Mouse (Mus musculus): ENCODE data around the gene Cyth1. TPM values are rescaled to one million over a fixed set of nuclear protein-coding genes. Genes with fewer than 3 reads are reported as not detected.

Gene Cyth1
- polyA plus RNA-seq, 1 experiment from 2014 or later: 10.8 TPM

GRCm38 (mm10) chr11:118102838-118103237 lies 145.6 kb downstream of the Cyth1 start:
- Histone ChIP-seq H3K9ac (replicated peaks; ENCODE audit: low read depth, low read length) (no peak overlapping the region), H3K9me3 (ENCODE audit: control insufficient read depth, low read depth, low read length) (no peaks in the 10 kb centered on the region), H3K27me3 (ENCODE audit: control insufficient read depth, insufficient read depth, low read length) (no peaks in the 10 kb centered on the region), H3K4me1 (ENCODE audit: control insufficient read depth, insufficient read depth, low read length) (no peaks in the 10 kb centered on the region), H3K4me3 (ENCODE audit: low read depth, low read length) (no peak overlapping the region), H3K4me2 (replicated peaks; ENCODE audit: low read depth, low read length) (no peak overlapping the region), H3K27ac (ENCODE audit: low read length) (no peak overlapping the region), H3K36me3 (ENCODE audit: control insufficient read depth, insufficient read depth, low read length) (no peaks in the 10 kb centered on the region)
- 47% methylated on average over 3 of the region's 3 CpGs for WGBS
- no peak for ATAC-seq (ENCODE audit: insufficient number of reproducible peaks, insufficient read depth, low FRiP score, low read depth)

DNA sequence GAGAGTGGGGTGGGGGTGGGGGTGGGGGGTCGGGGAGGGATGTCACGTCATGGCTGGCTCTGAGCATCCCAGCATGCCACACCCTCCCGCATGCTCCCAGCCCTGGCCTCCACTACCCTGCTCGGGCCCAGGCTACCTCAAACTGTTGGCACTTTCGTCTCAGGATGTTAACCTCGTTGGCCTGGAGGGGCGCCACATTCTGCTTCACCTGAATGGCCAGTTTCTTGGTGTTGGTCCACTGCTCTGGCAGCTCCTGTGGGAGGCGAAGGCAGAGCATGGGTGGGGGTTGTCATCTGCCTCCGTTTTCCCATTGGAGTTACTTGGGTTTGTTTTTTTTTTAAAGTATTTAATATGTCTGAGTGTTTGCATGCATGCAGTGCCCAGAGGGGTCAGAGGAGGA lies 147.3 kb downstream of the Cyth1 start:
- Histone ChIP-seq H3K27ac (ENCODE audit: low read length) (no peak overlapping the region), H3K4me1 (ENCODE audit: control insufficient read depth, insufficient read depth, low read length) (no peaks in the 10 kb centered on the region), H3K4me2 (replicated peaks; ENCODE audit: low read depth, low read length) (no peak overlapping the region), H3K9ac (replicated peaks; ENCODE audit: low read depth, low read length) (no peak overlapping the region), H3K4me3 (ENCODE audit: low read depth, low read length) (no peak overlapping the region), H3K9me3 (ENCODE audit: control insufficient read depth, low read depth, low read length) (no peaks in the 10 kb centered on the region), H3K27me3 (ENCODE audit: control insufficient read depth, insufficient read depth, low read length) (no peaks in the 10 kb centered on the region), H3K36me3 (ENCODE audit: control insufficient read depth, insufficient read depth, low read length) (no peaks in the 10 kb centered on the region)
- 43% methylated on average over 9 of the region's 9 CpGs for WGBS
- ATAC-seq (ENCODE audit: insufficient number of reproducible peaks, insufficient read depth, low FRiP score, low read depth): no peak

DNA sequence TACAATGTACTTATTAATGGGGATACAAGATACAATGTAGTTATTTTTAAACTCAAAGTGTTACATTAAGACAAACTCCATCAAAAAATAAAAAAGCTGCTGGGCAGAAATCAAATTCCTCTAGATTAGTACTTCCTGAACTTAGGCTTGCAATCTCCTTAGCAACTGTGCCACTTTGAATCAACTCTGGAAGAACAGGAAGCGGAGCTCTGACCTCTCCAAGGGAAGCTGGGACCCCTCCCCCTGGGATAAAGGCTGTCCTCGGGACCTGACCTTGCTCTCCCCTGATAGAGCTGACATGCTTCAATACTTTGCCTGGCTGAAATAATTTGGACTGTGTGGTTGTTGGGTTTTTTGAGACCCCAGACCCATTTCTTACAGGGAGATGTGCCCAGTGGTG lies 151.7 kb downstream of the Cyth1 start:
- Histone ChIP-seq H3K9me3 (ENCODE audit: control insufficient read depth, low read depth, low read length) (no peaks in the 10 kb centered on the region), H3K9ac (replicated peaks; ENCODE audit: low read depth, low read length) (no peak overlapping the region), H3K4me2 (replicated peaks; ENCODE audit: low read depth, low read length) (no peak overlapping the region), H3K27me3 (ENCODE audit: control insufficient read depth, insufficient read depth, low read length) (no peaks in the 10 kb centered on the region), H3K27ac (ENCODE audit: low read length) (no peak overlapping the region), H3K4me1 (ENCODE audit: control insufficient read depth, insufficient read depth, low read length) (no peaks in the 10 kb centered on the region), H3K36me3 (ENCODE audit: control insufficient read depth, insufficient read depth, low read length) (no peaks in the 10 kb centered on the region), H3K4me3 (ENCODE audit: low read depth, low read length) (no peak overlapping the region)
- WGBS: 53% methylated on average over 2 of the region's 2 CpGs
- ATAC-seq (ENCODE audit: insufficient number of reproducible peaks, insufficient read depth, low FRiP score, low read depth): no peak

DNA sequence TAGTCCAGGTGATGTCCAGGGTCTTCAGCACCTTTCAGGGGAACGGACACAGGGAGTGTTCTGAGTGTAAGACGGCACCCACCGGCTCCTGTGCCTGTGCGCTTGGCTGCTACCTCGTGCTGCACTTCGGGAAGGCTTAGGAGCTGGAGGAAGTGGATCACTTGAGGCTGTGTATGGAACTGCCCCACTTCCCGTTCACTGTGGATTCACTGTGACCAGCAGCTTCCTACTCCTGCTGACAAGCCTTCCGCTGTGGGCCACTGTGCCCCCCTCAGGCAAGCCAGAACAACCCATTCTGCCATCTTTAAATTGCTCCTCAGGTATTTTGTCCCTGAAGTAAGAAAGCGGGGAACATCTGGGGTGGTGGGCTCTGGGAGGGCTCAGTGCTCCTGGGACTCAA lies 153.4 kb downstream of the Cyth1 start:
- Histone ChIP-seq H3K4me1 (ENCODE audit: control insufficient read depth, insufficient read depth, low read length) (no peaks in the 10 kb centered on the region), H3K4me2 (replicated peaks; ENCODE audit: low read depth, low read length) (no peak overlapping the region), H3K9me3 (ENCODE audit: control insufficient read depth, low read depth, low read length) (no peaks in the 10 kb centered on the region), H3K4me3 (ENCODE audit: low read depth, low read length) (no peak overlapping the region), H3K36me3 (ENCODE audit: control insufficient read depth, insufficient read depth, low read length) (no peaks in the 10 kb centered on the region), H3K9ac (replicated peaks; ENCODE audit: low read depth, low read length) (no peak overlapping the region), H3K27ac (ENCODE audit: low read length) (no peak overlapping the region), H3K27me3 (ENCODE audit: control insufficient read depth, insufficient read depth, low read length) (no peaks in the 10 kb centered on the region)
- WGBS: 85% methylated on average over 9 of the region's 9 CpGs
- ATAC-seq (ENCODE audit: insufficient number of reproducible peaks, insufficient read depth, low FRiP score, low read depth): no peak

- WGBS: 86% methylated on average over 23 of the region's 23 CpGs
- H3K9me3 ChIP-seq (ENCODE audit: control insufficient read depth, low read depth, low read length): no peaks in the 10 kb centered on the region
- no peak for ATAC-seq (ENCODE audit: insufficient number of reproducible peaks, insufficient read depth, low FRiP score, low read depth)
- H3K4me1 ChIP-seq (ENCODE audit: control insufficient read depth, insufficient read depth, low read length): no peaks in the 10 kb centered on the region
- no peaks in the 10 kb centered on the region for H3K27me3 ChIP-seq (ENCODE audit: control insufficient read depth, insufficient read depth, low read length)
- H3K27ac ChIP-seq (ENCODE audit: low read length): no peak overlapping the region
- H3K4me2 ChIP-seq (replicated peaks; ENCODE audit: low read depth, low read length): no peak overlapping the region
- no peak overlapping the region for H3K4me3 ChIP-seq (ENCODE audit: low read depth, low read length)
- H3K9ac ChIP-seq (replicated peaks; ENCODE audit: low read depth, low read length): no peak overlapping the region
- no peaks in the 10 kb centered on the region for H3K36me3 ChIP-seq (ENCODE audit: control insufficient read depth, insufficient read depth, low read length)
These were observed 157.3 kb downstream of the Cyth1 start for GRCm38 (mm10) chr11:118091002-118091670.

DNA sequence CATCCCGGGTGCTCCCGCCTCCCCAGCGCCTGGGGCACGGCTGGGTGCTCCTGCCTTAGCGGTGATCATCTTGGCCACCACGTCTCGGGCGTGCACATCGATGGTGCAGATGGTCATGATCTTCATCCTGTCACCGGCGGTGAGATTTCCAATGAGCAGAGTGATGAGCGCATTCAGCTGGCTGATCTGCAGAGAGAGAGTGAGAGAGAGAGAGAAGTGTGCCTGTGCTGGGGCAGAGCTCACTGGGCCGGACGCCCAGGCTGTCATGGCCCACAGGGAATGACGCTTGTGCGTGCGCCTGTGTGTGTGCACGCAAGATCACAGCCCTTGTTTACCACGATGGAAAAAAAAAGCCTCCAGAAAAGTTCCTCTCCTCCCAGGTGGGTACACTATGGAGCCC lies 159.5 kb downstream of the Cyth1 start:
- peaks cover 17% of the 10 kb centered on the region for H3K4me1 ChIP-seq (ENCODE audit: control insufficient read depth, insufficient read depth, low read length)
- no peak overlapping the region for H3K9ac ChIP-seq (replicated peaks; ENCODE audit: low read depth, low read length)
- H3K4me3 ChIP-seq (ENCODE audit: low read depth, low read length): no peak overlapping the region
- no peak overlapping the region for H3K27ac ChIP-seq (ENCODE audit: low read length)
- no peaks in the 10 kb centered on the region for H3K9me3 ChIP-seq (ENCODE audit: control insufficient read depth, low read depth, low read length)
- ATAC-seq (ENCODE audit: insufficient number of reproducible peaks, insufficient read depth, low FRiP score, low read depth): no peak
- 84% methylated on average over 19 of the region's 19 CpGs for WGBS
- no peak overlapping the region for H3K4me2 ChIP-seq (replicated peaks; ENCODE audit: low read depth, low read length)
- H3K27me3 ChIP-seq (ENCODE audit: control insufficient read depth, insufficient read depth, low read length): no peaks in the 10 kb centered on the region
- no peaks in the 10 kb centered on the region for H3K36me3 ChIP-seq (ENCODE audit: control insufficient read depth, insufficient read depth, low read length)

GRCm38 (mm10) chr11:118085961-118086360 lies 162.4 kb downstream of the Cyth1 start:
- no peak overlapping the region for H3K9ac ChIP-seq (replicated peaks; ENCODE audit: low read depth, low read length)
- H3K27ac ChIP-seq (ENCODE audit: low read length): no peak overlapping the region
- H3K4me3 ChIP-seq (ENCODE audit: low read depth, low read length): no peak overlapping the region
- H3K27me3 ChIP-seq (ENCODE audit: control insufficient read depth, insufficient read depth, low read length): no peaks in the 10 kb centered on the region
- no peaks in the 10 kb centered on the region for H3K9me3 ChIP-seq (ENCODE audit: control insufficient read depth, low read depth, low read length)
- 63% methylated on average over 8 of the region's 8 CpGs for WGBS
- H3K36me3 ChIP-seq (ENCODE audit: control insufficient read depth, insufficient read depth, low read length): no peaks in the 10 kb centered on the region
- no peak overlapping the region for H3K4me2 ChIP-seq (replicated peaks; ENCODE audit: low read depth, low read length)
- H3K4me1 ChIP-seq (ENCODE audit: control insufficient read depth, insufficient read depth, low read length): peaks cover 17% of the 10 kb centered on the region
- ATAC-seq (ENCODE audit: insufficient number of reproducible peaks, insufficient read depth, low FRiP score, low read depth): no peak

DNA sequence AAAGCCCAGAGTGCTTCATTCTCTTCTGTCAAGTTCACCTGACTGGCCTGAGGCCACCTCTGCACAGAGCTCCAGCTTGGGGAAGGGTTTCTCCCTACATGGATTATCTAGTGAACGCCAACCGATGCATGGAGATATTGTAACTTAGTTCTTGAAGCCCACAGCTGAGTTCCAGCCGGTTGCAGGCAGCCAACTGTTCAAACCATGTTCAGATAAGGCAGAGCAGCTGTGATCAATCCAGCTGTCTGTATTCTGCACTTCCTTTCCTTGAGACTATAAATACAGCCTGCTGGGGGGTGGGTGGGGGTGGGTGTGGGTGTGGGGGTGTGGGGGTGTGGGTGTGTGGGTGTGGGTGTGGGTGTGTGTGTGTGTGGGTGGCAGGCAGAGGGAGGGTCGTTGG lies 163.2 kb downstream of the Cyth1 start:
- H3K27me3 ChIP-seq (ENCODE audit: control insufficient read depth, insufficient read depth, low read length): no peaks in the 10 kb centered on the region
- H3K27ac ChIP-seq (ENCODE audit: low read length): peak overlapping the region; percentile 58; the same call in 1 of the 2 replicates
- H3K4me3 ChIP-seq (ENCODE audit: low read depth, low read length): no peak overlapping the region
- 32% methylated on average over 4 of the region's 4 CpGs for WGBS
- no peak overlapping the region for H3K9ac ChIP-seq (replicated peaks; ENCODE audit: low read depth, low read length)
- peaks cover 17% of the 10 kb centered on the region for H3K4me1 ChIP-seq (ENCODE audit: control insufficient read depth, insufficient read depth, low read length)
- ATAC-seq (ENCODE audit: insufficient number of reproducible peaks, insufficient read depth, low FRiP score, low read depth): peak; percentile 35; the same call in 1 of the 2 replicates
- no peak overlapping the region for H3K4me2 ChIP-seq (replicated peaks; ENCODE audit: low read depth, low read length)
- H3K9me3 ChIP-seq (ENCODE audit: control insufficient read depth, low read depth, low read length): no peaks in the 10 kb centered on the region
- H3K36me3 ChIP-seq (ENCODE audit: control insufficient read depth, insufficient read depth, low read length): no peaks in the 10 kb centered on the region

GRCm38 (mm10) chr11:118084266-118084665 lies 164.1 kb downstream of the Cyth1 start:
- no peak overlapping the region for H3K4me3 ChIP-seq (ENCODE audit: low read depth, low read length)
- peaks cover 17% of the 10 kb centered on the region for H3K4me1 ChIP-seq (ENCODE audit: control insufficient read depth, insufficient read depth, low read length)
- ATAC-seq (ENCODE audit: insufficient number of reproducible peaks, insufficient read depth, low FRiP score, low read depth): no peak
- no peak overlapping the region for H3K9ac ChIP-seq (replicated peaks; ENCODE audit: low read depth, low read length)
- no peaks in the 10 kb centered on the region for H3K27me3 ChIP-seq (ENCODE audit: control insufficient read depth, insufficient read depth, low read length)
- no peaks in the 10 kb centered on the region for H3K9me3 ChIP-seq (ENCODE audit: control insufficient read depth, low read depth, low read length)
- H3K27ac ChIP-seq (ENCODE audit: low read length): no peak overlapping the region
- no peak overlapping the region for H3K4me2 ChIP-seq (replicated peaks; ENCODE audit: low read depth, low read length)
- no peaks in the 10 kb centered on the region for H3K36me3 ChIP-seq (ENCODE audit: control insufficient read depth, insufficient read depth, low read length)
- 77% methylated on average over 3 of the region's 3 CpGs for WGBS
